Mouse (Mus musculus): ENCODE data around the gene Nlgn1.

- TF ChIP-seq CTCF (IDR thresholded peaks at IDR 0.05; ENCODE audit: low read depth) (no peak), EP300 (IDR thresholded peaks at IDR 0.05; ENCODE audit: low read depth) (no peak)
Measured at GRCm38 (mm10) chr3:25574840-25575239, 757.4 kb downstream of the Nlgn1 start.

Measured in liver, embryonic 14.5 days (tissue).